Mouse (Mus musculus) hindbrain, embryonic 15.5 days (tissue): ENCODE measurements around the gene Acot6. TPM values are rescaled to one million over a fixed set of nuclear protein-coding genes. Genes with fewer than 3 reads are reported as not detected.

ENCODE experiments used
- ATAC-seq: fragments of 200-750 bp; cut with Nextera tagmentation; 2 replicates; pipeline ENCODE4 v1.8.0; 2017; ENCODE audit warnings: low read depth, moderate number of reproducible peaks, moderate TSS enrichment; ENCODE audit not compliant: low FRiP score
- H3K27ac ChIP-seq: fragments of 300-500 bp; sonication (generic); replicated peaks from 2 replicates; pipeline ENCODE4 v1.5.1; 2015; ENCODE audit warnings: mild to moderate bottlenecking, inconsistent platforms
- H3K27me3 ChIP-seq: fragments of 300-500 bp; sonication (generic); 2 replicates; pipeline ENCODE4 v1.6.1; 2015; ENCODE audit warnings: control low read depth, inconsistent platforms
- H3K36me3 ChIP-seq: fragments of 300-500 bp; sonication (generic); 2 replicates; pipeline ENCODE4 v1.6.1; 2015; ENCODE audit warnings: control low read depth, inconsistent platforms
- H3K4me1 ChIP-seq: fragments of 300-500 bp; sonication (generic); replicated peaks from 2 replicates; pipeline ENCODE4 v1.6.1; 2015; ENCODE audit warnings: control low read depth, inconsistent platforms
- H3K4me2 ChIP-seq: fragments of 300-500 bp; sonication (generic); 2 replicates; pipeline ENCODE4 v1.6.1; 2015; ENCODE audit warnings: moderate library complexity, mild to moderate bottlenecking, inconsistent platforms
- H3K4me3 ChIP-seq: fragments of 300-500 bp; sonication (generic); 2 replicates; pipeline ENCODE4 v1.5.1; 2015; ENCODE audit warnings: mild to moderate bottlenecking, inconsistent platforms
- H3K9ac ChIP-seq: fragments of 300-500 bp; sonication (generic); 2 replicates; pipeline ENCODE4 v1.6.1; 2015; ENCODE audit warnings: inconsistent platforms
- H3K9me3 ChIP-seq: fragments of 300-500 bp; sonication (generic); 2 replicates; pipeline ENCODE4 v1.6.1; 2016; ENCODE audit warnings: control low read depth, inconsistent platforms
- WGBS: fragments of 180-500 bp; shearing (Covaris S2); methylation state at CpG from one replicate; pipeline ENCODE4 v1.1.7; 2015; 5-methylcytosine and 5-hydroxymethylcytosine counted together
- polyA plus RNA-seq: library from polyadenylated mRNA; unstranded; fragments of >200 nt; fragmentation: Nextera tagmentation; extraction: Ambion mirVana; gene quantifications from 2 replicates; pipeline ENCODE4 v1.2.1, GENCODE M21; 2015

Gene Acot6
- polyA plus RNA-seq, 1 experiment from 2014 or later: 1.7 TPM

DNA sequence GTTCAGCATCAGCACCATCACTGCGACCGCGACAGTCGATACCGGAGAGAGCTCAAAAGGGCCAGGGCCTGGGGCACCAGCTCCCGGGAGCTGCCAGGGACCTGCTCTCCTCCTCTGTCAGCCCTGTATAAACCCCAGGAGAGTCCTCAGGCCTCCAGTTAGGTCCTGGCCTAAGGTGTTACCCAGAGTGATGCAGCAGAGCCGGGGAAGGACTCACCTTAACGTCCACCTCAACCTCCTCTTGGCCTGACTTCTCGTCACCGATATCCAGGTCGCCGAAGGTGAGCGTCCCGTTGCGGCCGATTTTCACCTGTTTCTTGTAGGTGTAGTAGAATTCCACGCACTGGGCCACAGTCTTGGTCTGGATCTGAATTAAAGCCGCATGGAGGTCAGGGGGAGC is 55.8 kb downstream of the Acot6 start:
- no peak overlapping the region for H3K9ac ChIP-seq
- no peak for ATAC-seq
- no peak overlapping the region for H3K4me2 ChIP-seq
- H3K36me3 ChIP-seq: peaks cover 30% of the 10 kb centered on the region
- H3K9me3 ChIP-seq: no peaks in the 10 kb centered on the region
- H3K4me1 ChIP-seq: no peaks in the 10 kb centered on the region
- H3K27me3 ChIP-seq: no peaks in the 10 kb centered on the region
- WGBS: 96% methylated on average over 18 of the region's 18 CpGs
- H3K27ac ChIP-seq: no peak overlapping the region
- no peak overlapping the region for H3K4me3 ChIP-seq

DNA sequence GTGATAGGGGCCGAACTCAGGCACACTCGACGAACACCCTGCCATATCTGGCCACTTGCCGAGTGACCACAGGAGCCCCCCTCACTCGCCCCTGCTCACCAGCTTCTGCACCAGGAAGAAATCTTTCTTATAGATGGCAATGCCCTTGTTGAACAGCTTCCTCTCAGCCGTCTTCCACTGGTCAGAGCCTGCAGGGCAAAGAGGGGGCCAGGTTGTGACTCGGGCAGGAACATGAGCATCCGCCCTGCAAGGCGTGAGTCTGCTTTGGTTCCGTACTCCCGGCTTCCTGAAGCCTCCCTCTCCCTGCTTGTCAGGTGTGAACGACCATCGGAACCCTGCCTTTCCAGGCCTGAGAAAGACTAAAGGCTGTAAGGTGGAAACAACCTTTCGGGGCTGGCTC is 57.7 kb downstream of the Acot6 start:
- 94% methylated on average over 14 of the region's 14 CpGs for WGBS
- H3K4me2 ChIP-seq: no peak overlapping the region
- no peaks in the 10 kb centered on the region for H3K9me3 ChIP-seq
- H3K9ac ChIP-seq: no peak overlapping the region
- peaks cover 30% of the 10 kb centered on the region for H3K36me3 ChIP-seq
- no peak overlapping the region for H3K4me3 ChIP-seq
- no peak overlapping the region for H3K27ac ChIP-seq
- H3K4me1 ChIP-seq: no peaks in the 10 kb centered on the region
- no peak for ATAC-seq
- H3K27me3 ChIP-seq: no peaks in the 10 kb centered on the region

DNA sequence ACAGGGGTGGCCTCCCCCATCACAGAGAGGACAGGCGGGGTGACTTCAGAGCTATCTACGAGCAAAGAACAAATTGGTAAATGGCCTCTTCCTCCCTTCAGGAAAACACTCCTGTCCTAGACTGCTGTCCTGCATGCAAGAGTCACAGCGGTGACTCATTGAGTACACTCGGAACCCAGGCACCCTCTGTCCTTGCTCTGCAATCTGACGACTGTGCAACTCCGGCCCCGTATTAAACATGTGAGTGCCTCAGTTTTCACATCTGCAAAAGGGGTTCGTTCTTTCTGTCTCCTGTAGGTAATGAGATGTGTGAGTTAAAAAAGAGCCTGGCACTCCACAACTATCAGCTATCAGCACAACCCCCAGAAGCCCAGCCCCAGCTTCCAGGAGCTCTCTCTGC is 60.0 kb downstream of the Acot6 start:
- Histone ChIP-seq H3K9me3 (no peaks in the 10 kb centered on the region), H3K27ac (no peak overlapping the region), H3K9ac (no peak overlapping the region), H3K27me3 (no peaks in the 10 kb centered on the region), H3K4me2 (no peak overlapping the region), H3K36me3 (peaks cover 23% of the 10 kb centered on the region), H3K4me1 (no peaks in the 10 kb centered on the region), H3K4me3 (no peak overlapping the region)
- WGBS: 93% methylated on average over 8 of the region's 8 CpGs
- ATAC-seq: no peak

Other genes with a start within 250 kb of the Acot6 start
- 15.3 and 17.4 TPM in 2 replicates for gene Numb, start 178.7 kb upstream of the Acot6 start, polyA plus RNA-seq
- gene Riox1, start 150.0 kb upstream of the Acot6 start, polyA plus RNA-seq: 11.5 and 11.9 TPM in 2 replicates
- gene Heatr4, start 115.8 kb upstream of the Acot6 start, polyA plus RNA-seq: not detected in 2 replicates
- 16.0 and 16.9 TPM in 2 replicates for gene Acot2, start 112.8 kb upstream of the Acot6 start, polyA plus RNA-seq
- 91.0 and 98.0 TPM in 2 replicates for gene Acot1, start 91.2 kb upstream of the Acot6 start, polyA plus RNA-seq
- 0.32 and 0.58 TPM in 2 replicates for gene Acot4, start 62.3 kb upstream of the Acot6 start, polyA plus RNA-seq
- not detected in 2 replicates for gene Gm49366, start 61.7 kb upstream of the Acot6 start, polyA plus RNA-seq
- gene Acot3, start 48.5 kb upstream of the Acot6 start, polyA plus RNA-seq: 1.3 and 1.4 TPM in 2 replicates
- 0.44 and 0.46 TPM in 2 replicates for gene Acot5, start 31.3 kb upstream of the Acot6 start, polyA plus RNA-seq
- 7.2 and 7.8 TPM in 2 replicates for gene Dnal1, start 13.7 kb downstream of the Acot6 start, polyA plus RNA-seq
- 4.0 and 4.5 TPM in 2 replicates for gene Pnma1, start 47.8 kb downstream of the Acot6 start, polyA plus RNA-seq
- 4.5 and 4.9 TPM in 2 replicates for gene Elmsan1, start 118.2 kb downstream of the Acot6 start, polyA plus RNA-seq
- gene Ptgr2, start 184.6 kb downstream of the Acot6 start, polyA plus RNA-seq: 13.6 and 16.2 TPM in 2 replicates
- 63.3 and 66.8 TPM in 2 replicates for gene Zfp410, start 216.2 kb downstream of the Acot6 start, polyA plus RNA-seq